Mouse (Mus musculus): ENCODE measurements at regions not wholly inside any gene's neighbourhood (a gene's known extent, or its start where the extent isn't known, plus 50 kb on each side); places are given as distances from the start of the nearest gene placed in this dataset.

- Histone ChIP-seq H3K79me3 (ENCODE audit: low read depth) (no peaks in the 10 kb centered on the region), H3K27me3 (ENCODE audit: control insufficient read depth, insufficient read depth, insufficient read length) (no peaks in the 10 kb centered on the region), H3K36me3 (ENCODE audit: control insufficient read depth, insufficient read depth) (no peaks in the 10 kb centered on the region), H3ac (ENCODE audit: control insufficient read depth, insufficient read length, low read depth) (no peak overlapping the region), H3K79me2 (ENCODE audit: control insufficient read depth, insufficient read depth) (no peaks in the 10 kb centered on the region), H3K4me3 (ENCODE audit: insufficient read depth, poor library complexity, severe bottlenecking) (no peak overlapping the region)
- TF ChIP-seq MAX (IDR thresholded peaks at IDR 0.05) (no peak), CTCF (IDR thresholded peaks at IDR 0.05; ENCODE audit: control insufficient read depth, insufficient read depth, insufficient read length) (no peak), USF1 (IDR thresholded peaks at IDR 0.05; ENCODE audit: low read depth) (no peak), CEBPB (IDR thresholded peaks at IDR 0.05; ENCODE audit: low read depth) (no peak), MYOG (IDR thresholded peaks at IDR 0.05; ENCODE audit: control insufficient read depth, extremely low read depth, insufficient read length) (no peak), MYOD1 (IDR thresholded peaks at IDR 0.05; ENCODE audit: control insufficient read depth, insufficient read length, low read depth) (no peak)
Observed at GRCm38 (mm10) chr7:136265691-136266090, 549.5 kb upstream of the Mki67 start.

DNA sequence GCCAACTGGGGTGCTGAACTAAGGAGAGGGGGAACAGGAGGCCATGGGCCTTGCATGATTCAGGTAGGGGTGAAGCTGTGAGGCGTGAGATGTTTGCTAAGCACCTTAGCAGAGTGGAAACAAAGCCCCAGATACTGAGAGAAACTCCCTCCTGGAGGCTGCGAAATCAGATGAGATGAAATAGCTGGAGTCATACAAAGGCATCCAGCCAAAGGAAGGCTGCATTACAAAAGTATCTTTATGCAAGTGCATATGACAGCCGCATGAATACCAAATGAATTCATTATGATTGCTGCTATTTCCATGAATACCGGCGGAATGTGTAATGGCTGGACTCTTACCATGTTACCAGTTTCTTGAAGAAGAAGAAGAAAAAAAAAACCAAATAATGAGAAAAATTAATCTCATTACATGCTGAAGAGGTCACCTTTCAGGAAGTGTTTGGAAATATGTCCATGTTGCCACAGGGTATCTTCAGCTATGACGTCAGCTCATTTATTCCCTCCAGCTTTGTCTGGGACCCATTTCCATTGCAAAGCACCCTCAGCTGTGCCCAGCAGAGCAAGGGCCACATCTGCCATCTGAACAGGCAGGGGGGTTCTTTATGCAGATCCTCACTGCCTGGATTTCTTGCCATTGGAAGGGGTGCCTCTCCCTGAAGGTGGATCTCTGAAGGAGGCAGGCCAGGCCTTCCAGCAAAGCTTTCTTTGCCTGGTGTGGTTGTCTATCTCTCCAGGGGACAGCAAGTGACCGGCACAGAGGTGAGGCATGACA is 551.7 kb upstream of the Mki67 start:
- Histone ChIP-seq H3K27me3 (ENCODE audit: control insufficient read depth, insufficient read depth, insufficient read length) (no peaks in the 10 kb centered on the region), H3K4me3 (ENCODE audit: insufficient read depth, poor library complexity, severe bottlenecking) (no peak overlapping the region), H3K36me3 (ENCODE audit: control insufficient read depth, insufficient read depth) (no peaks in the 10 kb centered on the region), H3ac (ENCODE audit: control insufficient read depth, insufficient read length, low read depth) (no peak overlapping the region), H3K79me3 (ENCODE audit: low read depth) (no peaks in the 10 kb centered on the region), H3K79me2 (ENCODE audit: control insufficient read depth, insufficient read depth) (no peaks in the 10 kb centered on the region)
- no peak for TF ChIP-seq USF1 (IDR thresholded peaks at IDR 0.05; ENCODE audit: low read depth)
- TF ChIP-seq CEBPB (IDR thresholded peaks at IDR 0.05; ENCODE audit: low read depth): no peak
- no peak for TF ChIP-seq FOSL1 (IDR thresholded peaks at IDR 0.05; ENCODE audit: insufficient read depth, low read length, poor library complexity, severe bottlenecking)
- no peak for TF ChIP-seq CTCF (IDR thresholded peaks at IDR 0.05; ENCODE audit: control insufficient read depth, insufficient read depth, insufficient read length)
- no peak for TF ChIP-seq MYOD1 (IDR thresholded peaks at IDR 0.05; ENCODE audit: control insufficient read depth, insufficient read length, low read depth)
- no peak for TF ChIP-seq MYOG (IDR thresholded peaks at IDR 0.05; ENCODE audit: control insufficient read depth, extremely low read depth, insufficient read length)
- TF ChIP-seq MAX (IDR thresholded peaks at IDR 0.05): no peak

DNA sequence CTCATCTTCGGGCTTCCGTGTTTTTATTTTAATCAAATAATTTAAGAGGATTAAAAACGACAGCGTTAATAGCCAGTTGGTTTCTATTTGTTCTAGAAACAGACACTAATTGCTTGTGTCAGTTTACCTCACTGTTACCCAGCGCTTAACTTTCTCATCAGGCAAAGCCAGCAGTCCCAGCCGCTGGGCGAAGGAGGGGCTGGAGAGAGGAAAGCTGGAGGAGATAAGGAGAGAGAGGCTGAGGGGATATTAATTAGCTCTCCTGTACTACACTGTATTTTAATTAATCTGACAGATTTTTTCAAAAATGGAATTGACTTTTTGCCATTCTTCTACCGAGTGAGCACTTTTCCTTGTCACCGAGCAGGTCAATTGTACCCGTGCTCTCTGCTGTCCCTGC is 559.5 kb upstream of the Mki67 start:
- Histone ChIP-seq H3ac (ENCODE audit: control insufficient read depth, insufficient read length, low read depth) (no peak overlapping the region), H3K79me3 (ENCODE audit: low read depth) (no peaks in the 10 kb centered on the region), H3K36me3 (ENCODE audit: control insufficient read depth, insufficient read depth) (no peaks in the 10 kb centered on the region), H3K4me3 (ENCODE audit: insufficient read depth, poor library complexity, severe bottlenecking) (no peak overlapping the region), H3K27me3 (ENCODE audit: control insufficient read depth, insufficient read depth, insufficient read length) (no peaks in the 10 kb centered on the region), H3K79me2 (ENCODE audit: control insufficient read depth, insufficient read depth) (no peaks in the 10 kb centered on the region)
- TF ChIP-seq MYOD1 (IDR thresholded peaks at IDR 0.05; ENCODE audit: control insufficient read depth, insufficient read length, low read depth) (no peak), USF1 (IDR thresholded peaks at IDR 0.05; ENCODE audit: low read depth) (no peak), CEBPB (IDR thresholded peaks at IDR 0.05; ENCODE audit: low read depth) (no peak)

- Histone ChIP-seq H3ac (ENCODE audit: control insufficient read depth, insufficient read length, low read depth) (no peak overlapping the region), H3K36me3 (ENCODE audit: control insufficient read depth, insufficient read depth) (no peaks in the 10 kb centered on the region), H3K79me2 (ENCODE audit: control insufficient read depth, insufficient read depth) (no peaks in the 10 kb centered on the region), H3K79me3 (ENCODE audit: low read depth) (no peaks in the 10 kb centered on the region), H3K4me3 (ENCODE audit: insufficient read depth, poor library complexity, severe bottlenecking) (no peak overlapping the region), H3K27me3 (ENCODE audit: control insufficient read depth, insufficient read depth, insufficient read length) (no peaks in the 10 kb centered on the region)
- TF ChIP-seq MYOD1 (IDR thresholded peaks at IDR 0.05; ENCODE audit: control insufficient read depth, insufficient read length, low read depth): no peak
- TF ChIP-seq USF1 (IDR thresholded peaks at IDR 0.05; ENCODE audit: low read depth): no peak
- TF ChIP-seq FOSL1 (IDR thresholded peaks at IDR 0.05; ENCODE audit: insufficient read depth, low read length, poor library complexity, severe bottlenecking): no peak
- no peak for TF ChIP-seq CTCF (IDR thresholded peaks at IDR 0.05; ENCODE audit: control insufficient read depth, insufficient read depth, insufficient read length)
- no peak for TF ChIP-seq MYOG (IDR thresholded peaks at IDR 0.05; ENCODE audit: control insufficient read depth, extremely low read depth, insufficient read length)
- no peak for TF ChIP-seq CEBPB (IDR thresholded peaks at IDR 0.05; ENCODE audit: low read depth)
- TF ChIP-seq MAX (IDR thresholded peaks at IDR 0.05): no peak
Observed at GRCm38 (mm10) chr7:136283770-136284169, 567.6 kb upstream of the Mki67 start.

DNA sequence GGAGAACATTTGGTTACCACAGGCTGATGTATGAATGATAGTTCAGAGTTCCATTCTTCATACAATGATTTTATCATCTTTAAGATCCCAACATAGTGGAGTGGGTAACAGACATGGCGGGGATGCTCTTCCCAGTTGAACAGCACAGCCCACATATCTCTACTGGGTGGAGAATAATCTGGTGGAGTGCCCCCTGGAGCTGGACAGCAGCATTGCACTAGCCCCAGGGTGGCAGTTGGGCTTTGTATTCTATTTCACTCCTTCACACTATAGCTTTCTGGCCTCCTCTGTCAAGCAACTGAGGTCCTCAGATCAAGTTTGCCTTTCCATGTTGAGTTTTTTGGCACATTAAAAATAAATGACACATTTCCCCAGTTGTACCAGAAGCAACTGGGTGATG is 569.4 kb upstream of the Mki67 start:
- Histone ChIP-seq H3K4me3 (ENCODE audit: insufficient read depth, poor library complexity, severe bottlenecking) (no peak overlapping the region), H3K27me3 (ENCODE audit: control insufficient read depth, insufficient read depth, insufficient read length) (no peaks in the 10 kb centered on the region), H3K36me3 (ENCODE audit: control insufficient read depth, insufficient read depth) (no peaks in the 10 kb centered on the region), H3K79me3 (ENCODE audit: low read depth) (no peaks in the 10 kb centered on the region), H3ac (ENCODE audit: control insufficient read depth, insufficient read length, low read depth) (no peak overlapping the region), H3K79me2 (ENCODE audit: control insufficient read depth, insufficient read depth) (no peaks in the 10 kb centered on the region)
- TF ChIP-seq MYOG (IDR thresholded peaks at IDR 0.05; ENCODE audit: control insufficient read depth, extremely low read depth, insufficient read length) (no peak), USF1 (IDR thresholded peaks at IDR 0.05; ENCODE audit: low read depth) (no peak), MAX (IDR thresholded peaks at IDR 0.05) (no peak), CEBPB (IDR thresholded peaks at IDR 0.05; ENCODE audit: low read depth) (no peak), CTCF (IDR thresholded peaks at IDR 0.05; ENCODE audit: control insufficient read depth, insufficient read depth, insufficient read length) (no peak), MYOD1 (IDR thresholded peaks at IDR 0.05; ENCODE audit: control insufficient read depth, insufficient read length, low read depth) (no peak)

- no peak overlapping the region for H3ac ChIP-seq (ENCODE audit: control insufficient read depth, insufficient read length, low read depth)
- no peaks in the 10 kb centered on the region for H3K79me3 ChIP-seq (ENCODE audit: low read depth)
- no peaks in the 10 kb centered on the region for H3K27me3 ChIP-seq (ENCODE audit: control insufficient read depth, insufficient read depth, insufficient read length)
- H3K36me3 ChIP-seq (ENCODE audit: control insufficient read depth, insufficient read depth): no peaks in the 10 kb centered on the region
- no peaks in the 10 kb centered on the region for H3K79me2 ChIP-seq (ENCODE audit: control insufficient read depth, insufficient read depth)
- no peak overlapping the region for H3K4me3 ChIP-seq (ENCODE audit: insufficient read depth, poor library complexity, severe bottlenecking)
- no peak for TF ChIP-seq USF1 (IDR thresholded peaks at IDR 0.05; ENCODE audit: low read depth)
- no peak for TF ChIP-seq CEBPB (IDR thresholded peaks at IDR 0.05; ENCODE audit: low read depth)
- no peak for TF ChIP-seq MYOD1 (IDR thresholded peaks at IDR 0.05; ENCODE audit: control insufficient read depth, insufficient read length, low read depth)
- no peak for TF ChIP-seq FOSL1 (IDR thresholded peaks at IDR 0.05; ENCODE audit: insufficient read depth, low read length, poor library complexity, severe bottlenecking)
- no peak for TF ChIP-seq MAX (IDR thresholded peaks at IDR 0.05)
- no peak for TF ChIP-seq CTCF (IDR thresholded peaks at IDR 0.05; ENCODE audit: control insufficient read depth, insufficient read depth, insufficient read length)
- TF ChIP-seq MYOG (IDR thresholded peaks at IDR 0.05; ENCODE audit: control insufficient read depth, extremely low read depth, insufficient read length): no peak
Observed at GRCm38 (mm10) chr7:136293536-136294145, 577.5 kb upstream of the Mki67 start.
